16 mouse cellular contexts compared by ENCODE assay signal in genomic region chr8:85716696-85717095, GRCm38 (mm10).
"Had no signal": no experiment of that assay in that cellular context is flagged by ENCODE, and none has a peak within 500 bp of the region (broad histone marks: within the 10 kb centered on the region; RNA-seq: fewer than 3 reads in every experiment).

No protein-coding gene starts in this region.

- H3K9ac ChIP-seq: lung, embryonic 14.5 days; midbrain, embryonic 13.5 days; midbrain, embryonic 15.5 days; neural tube, embryonic 12.5 days; stomach, embryonic 15.5 days had no signal

- H3K4me2 ChIP-seq: lung, embryonic 14.5 days; midbrain, embryonic 11.5 days; midbrain, embryonic 13.5 days; midbrain, embryonic 15.5 days; neural tube, embryonic 12.5 days; stomach, embryonic 15.5 days had no signal

- H3K4me1 ChIP-seq: midbrain, embryonic 13.5 days; midbrain, embryonic 15.5 days; neural tube, embryonic 12.5 days; stomach, embryonic 15.5 days had no signal

- ATAC-seq: midbrain, embryonic 13.5 days; midbrain, embryonic 15.5 days had no signal

- H3K9me3 ChIP-seq: megakaryocyte, embryonic 14.5 days; midbrain, embryonic 13.5 days; midbrain, embryonic 15.5 days; neural tube, embryonic 12.5 days; stomach, embryonic 15.5 days had no signal

- H3K4me3 ChIP-seq: megakaryocyte, embryonic 14.5 days; midbrain, embryonic 13.5 days; midbrain, embryonic 15.5 days; neural tube, embryonic 12.5 days; stomach, embryonic 15.5 days had no signal

- H3K27me3 ChIP-seq: megakaryocyte, embryonic 14.5 days; midbrain, embryonic 13.5 days; midbrain, embryonic 15.5 days; neural tube, embryonic 12.5 days; stomach, embryonic 15.5 days had no signal

- H3K27ac ChIP-seq: macrophage; midbrain, embryonic 13.5 days; midbrain, embryonic 15.5 days; neural tube, embryonic 12.5 days; stomach, embryonic 15.5 days; stomach, postnatal 0 days had no signal

- DNase-seq: lung, adult 18-20 months; lung, embryonic 14.5 days; lung, postnatal 14 days; lung, postnatal 36 days; right cerebral cortex, postnatal 14 days; thymus, adult 2 months; thymus, postnatal 25 days; thymus, postnatal 4 days had no signal

- H3K36me3 ChIP-seq: midbrain, embryonic 15.5 days; stomach, embryonic 15.5 days had no signal
